Mouse (Mus musculus): ENCODE measurements around the gene Shtn1. TPM values are rescaled to one million over a fixed set of nuclear protein-coding genes. Genes with fewer than 3 reads are reported as not detected.
A peak's percentile ranks its signal among the peaks of the same experiment; 100 is the strongest.

Gene Shtn1
- total and polyA plus RNA-seq, 2 experiments from 2014 or later: 38.1 to 48.9 TPM

- TF ChIP-seq CTCF (IDR thresholded peaks at IDR 0.05; ENCODE audit: low read depth): no peak
- Histone ChIP-seq H3K9ac (replicated peaks; ENCODE audit: low read length) (no peak overlapping the region), H3K9me3 (ENCODE audit: low read length) (no peaks in the 10 kb centered on the region), H3K27ac (no peak overlapping the region), H3K27me3 (ENCODE audit: insufficient read depth, low read length) (peaks cover 40% of the 10 kb centered on the region), H3K36me3 (ENCODE audit: insufficient read depth, low read length) (no peaks in the 10 kb centered on the region), H3K4me2 (ENCODE audit: low read depth, low read length) (no peak overlapping the region), H3K4me3 (ENCODE audit: low read length) (no peak overlapping the region), H3K4me1 (ENCODE audit: insufficient read depth, low read length) (no peaks in the 10 kb centered on the region)
- ATAC-seq: no peak
- no peak for DNase-seq (ENCODE audit: low spot score)
- WGBS: 8% methylated on average over 4 of the region's 4 CpGs
Observed at GRCm38 (mm10) chr19:58933062-58933461, 142.8 kb downstream of the Shtn1 start.

GRCm38 (mm10) chr19:58931081-58931800 is 144.7 kb downstream of the Shtn1 start:
- peaks cover 40% of the 10 kb centered on the region for H3K27me3 ChIP-seq (ENCODE audit: insufficient read depth, low read length)
- no peak overlapping the region for H3K27ac ChIP-seq
- no peaks in the 10 kb centered on the region for H3K9me3 ChIP-seq (ENCODE audit: low read length)
- H3K36me3 ChIP-seq (ENCODE audit: insufficient read depth, low read length): no peaks in the 10 kb centered on the region
- 20% methylated on average over 16 of the region's 16 CpGs for WGBS
- no peak overlapping the region for H3K9ac ChIP-seq (replicated peaks; ENCODE audit: low read length)
- no peaks in the 10 kb centered on the region for H3K4me1 ChIP-seq (ENCODE audit: insufficient read depth, low read length)
- peak; percentile 71 for ATAC-seq
- 0 out of 2 replicates have a peak overlapping the region, but pooled peaks have one; percentile 16 for H3K4me2 ChIP-seq (ENCODE audit: low read depth, low read length)
- no peak for TF ChIP-seq CTCF (IDR thresholded peaks at IDR 0.05; ENCODE audit: low read depth)
- DNase-seq (ENCODE audit: low spot score): no peak
- no peak overlapping the region for H3K4me3 ChIP-seq (ENCODE audit: low read length)

Other genes with a start within 250 kb of the Shtn1 start
- gene Eno4, start 132.7 kb downstream of the Shtn1 start, total RNA-seq (2014; rRNA removed): 1.5 and 2.0 TPM in 2 replicates
- 1.3 and 1.5 TPM in 2 replicates for gene Eno4, start 132.7 kb downstream of the Shtn1 start, polyA plus RNA-seq (2015; fragmentation: Nextera tagmentation; extraction: Ambion mirVana)
- gene Hspa12a, start 132.4 kb downstream of the Shtn1 start, total RNA-seq (2014; rRNA removed): 70.8 and 84.6 TPM in 2 replicates
- 52.8 and 56.1 TPM in 2 replicates for gene Hspa12a, start 132.4 kb downstream of the Shtn1 start, polyA plus RNA-seq (2015; fragmentation: Nextera tagmentation; extraction: Ambion mirVana)
- not detected in 2 replicates for gene Vax1, start 94.0 kb upstream of the Shtn1 start, total RNA-seq (2014; rRNA removed)
- gene Vax1, start 94.0 kb upstream of the Shtn1 start, polyA plus RNA-seq (2015; fragmentation: Nextera tagmentation; extraction: Ambion mirVana): not detected in 2 replicates
- gene Kcnk18, start 143.1 kb upstream of the Shtn1 start, total RNA-seq (2014; rRNA removed): not detected in 2 replicates
- gene Kcnk18, start 143.1 kb upstream of the Shtn1 start, polyA plus RNA-seq (2015; fragmentation: Nextera tagmentation; extraction: Ambion mirVana): 0.05 TPM in 1 of 2 replicates, not detected in the other
- 11.4 and 13.7 TPM in 2 replicates for gene Slc18a2, start 184.8 kb upstream of the Shtn1 start, total RNA-seq (2014; rRNA removed)
- gene Slc18a2, start 184.8 kb upstream of the Shtn1 start, polyA plus RNA-seq (2015; fragmentation: Nextera tagmentation; extraction: Ambion mirVana): 21.3 and 21.7 TPM in 2 replicates
- gene Rps12-ps3, start 246.2 kb upstream of the Shtn1 start, total RNA-seq (2014; rRNA removed): 47.7 and 63.1 TPM in 2 replicates
- 4.5 and 13.9 TPM in 2 replicates for gene Rps12-ps3, start 246.2 kb upstream of the Shtn1 start, polyA plus RNA-seq (2015; fragmentation: Nextera tagmentation; extraction: Ambion mirVana)